Mouse (Mus musculus): ENCODE measurements around the gene Pgghg.
A peak's percentile ranks its signal among the peaks of the same experiment; 100 is the strongest.

The Pgghg gene

DNA sequence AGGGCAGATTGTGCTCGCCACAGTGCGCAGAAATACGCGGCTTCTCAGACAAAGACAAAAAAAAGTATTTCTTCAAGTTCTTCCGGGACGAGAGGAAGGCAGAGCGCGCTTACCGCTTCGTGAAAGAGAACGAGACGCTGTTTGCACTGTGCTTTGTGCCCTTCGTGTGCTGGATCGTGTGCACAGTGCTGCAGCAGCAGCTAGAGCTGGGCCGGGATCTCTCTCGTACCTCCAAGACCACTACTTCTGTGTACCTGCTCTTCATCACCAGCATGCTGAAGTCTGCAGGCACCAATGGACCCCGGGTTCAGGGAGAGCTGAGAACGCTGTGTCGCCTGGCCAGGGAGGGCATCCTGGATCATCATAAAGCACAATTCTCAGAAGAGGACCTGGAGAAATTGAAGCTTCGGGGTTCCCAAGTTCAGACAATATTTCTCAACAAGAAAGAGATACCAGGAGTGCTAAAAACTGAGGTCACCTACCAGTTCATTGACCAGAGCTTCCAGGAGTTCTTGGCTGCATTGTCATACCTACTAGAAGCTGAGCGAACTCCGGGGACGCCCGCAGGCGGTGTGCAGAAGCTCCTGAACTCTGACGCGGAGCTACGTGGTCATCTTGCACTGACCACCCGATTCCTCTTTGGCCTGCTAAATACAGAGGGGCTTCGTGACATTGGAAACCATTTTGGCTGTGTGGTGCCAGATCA, 18.0 kb upstream of the Pgghg start:
- DNase-seq, result no peak

DNA sequence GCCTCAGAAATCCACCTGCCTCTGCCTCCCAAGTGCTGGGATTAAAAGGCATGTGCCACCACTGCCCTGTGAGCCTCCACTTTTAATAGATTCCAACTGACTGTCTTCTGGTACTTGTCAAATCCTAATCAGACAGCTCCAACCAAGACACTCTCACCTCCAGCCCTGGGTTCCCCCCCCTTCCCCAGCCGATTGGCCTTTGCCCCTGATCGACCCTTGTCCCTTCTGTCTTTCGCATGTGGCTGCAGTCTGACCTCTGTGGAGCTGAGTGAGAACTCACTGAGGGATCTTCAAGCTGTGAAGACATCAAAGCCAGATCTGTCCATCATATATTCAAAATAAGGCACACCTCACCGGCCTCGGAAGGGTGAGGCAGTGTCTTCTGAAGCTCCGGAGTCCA, 14.0 kb upstream of the Pgghg start:
- no peak for DNase-seq

DNA sequence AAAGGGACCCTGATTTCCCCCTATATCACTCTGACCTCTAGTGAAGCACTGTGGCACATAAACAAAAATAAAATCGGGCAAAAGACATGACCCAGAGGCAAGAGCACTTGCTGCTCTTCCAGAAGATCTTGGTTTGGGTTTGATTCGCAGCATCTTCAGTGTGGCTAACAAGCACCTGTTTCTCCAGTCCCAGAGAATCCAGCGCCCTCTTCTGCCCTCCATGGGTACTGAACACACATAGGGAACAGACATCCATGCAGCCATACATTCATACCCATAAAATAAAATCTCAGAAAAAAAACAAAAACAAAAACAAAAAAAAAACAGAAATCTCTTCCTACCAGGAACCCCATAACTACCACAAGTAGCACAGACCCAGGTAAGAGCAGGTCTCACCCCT, 2.8 kb upstream of the Pgghg start:
- no peak for DNase-seq

DNA sequence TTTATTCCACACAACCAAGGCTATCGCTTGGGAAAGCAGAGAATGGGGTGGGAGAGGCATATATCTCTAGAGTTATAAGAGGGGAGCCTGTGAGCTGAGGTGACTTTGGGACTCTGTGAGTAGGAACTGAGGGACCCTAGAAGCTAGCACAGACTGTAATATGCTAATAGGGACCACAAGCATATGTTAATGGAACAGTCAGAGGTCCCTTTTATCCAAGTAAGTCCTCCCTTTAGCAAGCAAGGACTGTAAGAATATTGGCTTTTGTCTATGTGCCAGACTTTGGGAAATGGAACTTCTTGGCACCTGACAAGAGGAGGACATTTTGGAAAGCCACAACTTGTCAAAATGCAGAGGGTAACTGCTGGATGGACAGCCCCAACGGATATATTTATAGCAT, 2.3 kb upstream of the Pgghg start:
- DNase-seq, result no peak

DNA sequence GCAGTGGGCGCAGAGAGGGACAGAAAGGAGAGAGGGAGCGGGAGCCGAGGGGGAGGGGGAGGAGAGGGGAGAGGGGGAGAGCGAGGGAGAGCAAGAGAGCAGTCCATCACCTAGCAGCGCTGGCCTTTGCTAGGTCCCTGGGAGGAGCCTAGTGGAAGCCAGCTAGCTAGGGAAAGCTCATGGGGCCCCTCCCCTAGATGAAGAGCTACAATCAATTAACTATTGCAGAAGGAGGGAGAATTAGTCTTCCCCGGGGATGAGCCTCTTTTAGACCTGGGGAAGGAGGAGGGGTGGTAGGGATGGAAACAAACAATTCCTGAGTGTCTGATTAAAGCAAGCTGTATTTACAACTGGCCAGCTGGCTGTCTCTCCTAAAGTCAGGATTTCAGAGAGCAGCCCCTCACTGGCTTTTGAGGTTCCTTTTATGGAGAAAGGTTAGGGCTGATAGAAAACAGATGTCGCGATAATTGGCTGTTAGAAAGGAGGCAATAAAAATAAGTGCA, 1.5 kb upstream of the Pgghg start:
- DNase-seq, result no peak

DNA sequence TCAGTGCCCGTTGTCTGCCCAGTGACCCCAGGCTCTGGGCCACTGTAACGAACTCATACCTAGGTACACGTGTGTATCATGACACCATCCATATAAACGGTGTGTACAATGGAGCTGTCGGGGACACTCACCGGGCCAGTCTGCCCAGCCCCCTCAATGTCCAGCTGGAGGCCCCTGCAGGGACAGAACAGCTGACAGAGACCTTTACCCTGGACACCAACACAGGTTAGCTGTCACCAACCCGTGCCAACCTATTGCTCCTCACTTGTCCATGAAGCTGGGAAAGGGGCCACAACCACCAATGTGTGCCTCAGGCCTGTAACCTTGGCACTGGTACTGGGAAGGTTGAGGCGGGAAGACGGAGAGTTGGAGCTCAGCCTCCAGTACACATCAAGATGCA, 1.1 kb downstream of the Pgghg start:
- no peak for DNase-seq

DNA sequence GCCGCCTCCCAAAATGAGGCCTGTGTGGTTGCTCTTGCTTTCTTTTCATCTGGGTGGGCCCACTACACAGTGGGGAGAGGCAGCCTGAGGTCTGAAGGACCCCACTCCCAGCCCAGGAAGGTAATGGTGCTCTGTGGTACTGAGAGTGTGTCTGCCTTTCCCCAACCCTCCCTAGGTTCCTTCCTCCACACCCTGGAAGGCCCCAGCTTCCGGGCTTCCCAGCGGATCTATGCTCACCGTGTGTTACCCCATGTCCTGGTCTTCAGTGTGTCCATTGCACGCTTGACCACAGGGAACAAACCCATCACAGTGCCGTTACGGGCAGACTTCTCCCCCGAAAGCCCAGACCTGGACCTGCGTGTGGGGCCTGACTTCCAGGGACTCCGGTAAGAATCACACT, 1.6 kb downstream of the Pgghg start:
- no peak for DNase-seq

DNA sequence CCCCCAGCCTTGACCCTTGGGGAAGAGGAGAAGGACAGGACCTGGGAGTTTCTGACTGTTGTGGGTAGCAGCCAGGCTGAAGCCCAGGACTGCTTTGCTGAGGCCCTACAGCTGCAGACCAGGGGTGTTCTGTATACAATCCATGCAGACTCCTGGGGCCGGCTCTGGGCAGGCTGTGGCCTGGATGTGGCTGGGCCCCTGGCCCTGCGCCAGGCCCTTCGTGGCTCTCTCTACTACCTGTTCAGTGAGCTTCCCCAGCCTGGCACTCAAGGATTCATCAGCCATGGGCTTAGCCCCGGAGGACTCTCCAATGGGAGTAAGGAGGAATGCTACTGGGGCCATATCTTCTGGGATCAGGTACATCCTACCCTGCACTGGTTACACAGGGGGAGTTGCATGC, 2.2 kb downstream of the Pgghg start:
- no peak for DNase-seq

DNA sequence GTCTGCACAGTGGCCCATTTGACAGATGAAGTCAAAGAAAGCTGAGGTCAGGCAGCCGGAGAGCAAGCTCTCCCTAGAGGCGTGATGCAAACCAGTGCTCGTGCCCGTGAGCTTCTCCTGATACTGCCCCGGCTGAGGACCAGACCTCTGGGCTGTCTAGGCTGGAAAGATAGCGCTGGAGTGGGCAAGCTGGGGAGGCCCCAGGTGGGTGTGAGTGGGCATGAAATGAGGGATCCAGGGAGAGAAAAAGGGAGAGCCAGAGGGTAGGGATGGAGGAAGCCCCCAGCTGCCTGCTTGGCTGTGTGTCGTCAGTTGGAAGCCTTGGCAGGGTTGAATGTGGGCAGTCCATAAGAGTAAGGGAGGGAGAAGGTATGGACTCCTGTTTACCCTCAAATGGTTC, 3.0 kb downstream of the Pgghg start:
- DNase-seq, result no peak

DNA sequence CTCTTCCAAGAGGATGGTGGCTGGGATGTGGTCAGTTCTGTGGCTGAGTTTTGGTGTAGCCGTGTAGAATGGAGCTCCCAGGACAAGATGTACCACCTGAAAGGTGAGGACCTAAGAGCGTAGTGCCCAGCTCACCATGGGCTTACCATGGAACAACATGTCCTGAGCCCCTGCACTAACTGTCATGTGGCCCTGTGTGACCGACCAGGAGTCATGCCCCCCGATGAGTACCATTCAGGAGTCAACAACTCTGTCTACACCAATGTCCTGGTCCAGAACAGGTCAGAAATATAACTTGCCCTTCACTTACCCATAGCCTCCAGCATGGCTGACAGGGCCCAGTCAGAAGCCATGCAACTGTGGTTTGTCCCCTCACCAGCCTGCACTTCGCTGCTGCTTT, 4.1 kb downstream of the Pgghg start:
- DNase-seq, result no peak

DNA sequence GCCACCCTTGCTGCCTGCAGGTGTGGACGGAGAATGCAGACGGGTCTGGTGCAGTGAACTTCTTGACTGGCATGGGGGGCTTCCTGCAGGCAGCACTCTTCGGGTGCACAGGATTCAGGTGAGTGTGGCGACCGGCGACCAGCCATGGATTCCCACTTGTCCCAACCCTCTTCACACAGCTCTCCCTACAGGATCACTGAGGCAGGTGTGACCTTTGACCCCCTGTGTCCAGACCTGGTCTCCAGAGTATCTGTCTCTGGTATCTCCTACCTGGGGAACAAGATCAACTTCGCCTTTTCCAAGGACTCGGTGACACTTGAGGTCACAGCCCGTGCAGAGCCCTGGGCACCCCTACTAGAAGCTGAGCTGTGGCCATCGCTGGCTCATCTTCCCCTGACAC, 5.1 kb downstream of the Pgghg start:
- no peak for DNase-seq

DNA sequence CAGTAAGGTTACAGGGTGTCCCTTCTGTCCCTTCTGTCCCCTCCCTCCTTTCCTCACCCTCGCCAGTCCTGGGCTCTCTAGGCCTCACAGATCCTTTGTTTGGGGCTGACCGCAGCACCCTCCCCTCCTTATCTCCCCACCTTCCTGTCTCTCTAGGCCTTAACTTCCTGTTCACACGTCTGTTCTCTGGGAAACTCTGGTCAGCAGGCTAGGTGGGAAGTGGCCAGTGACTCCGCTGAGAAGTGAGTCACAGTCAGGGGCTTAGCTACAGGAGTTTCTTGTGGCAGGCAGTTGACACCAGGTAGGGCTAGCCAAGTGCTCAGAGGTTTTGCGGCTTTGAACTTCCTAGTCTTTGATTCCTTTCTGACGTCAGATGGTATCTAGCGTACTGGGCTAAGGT, 5.8 kb downstream of the Pgghg start:
- DNase-seq, result no peak

DNA sequence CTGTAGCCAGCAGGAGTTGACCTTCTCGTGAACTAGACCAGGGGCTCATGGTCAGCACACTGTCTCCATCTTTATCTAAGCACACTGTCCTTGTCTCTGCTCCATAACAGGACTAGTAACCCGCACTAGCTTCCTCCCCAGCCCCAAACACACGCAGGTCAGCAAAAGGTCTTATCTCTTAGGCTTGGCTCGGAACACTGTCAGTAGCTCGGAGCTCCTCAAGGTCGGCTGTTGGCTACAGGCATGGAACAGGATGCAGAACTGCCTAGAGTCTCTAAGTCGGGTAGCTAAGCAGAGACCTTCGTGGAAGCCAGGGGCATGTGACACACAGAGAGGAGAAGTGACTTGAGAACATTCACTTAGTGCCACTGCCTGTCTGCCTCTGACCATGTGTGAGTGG, 7.0 kb downstream of the Pgghg start:
- DNase-seq, result no peak

DNA sequence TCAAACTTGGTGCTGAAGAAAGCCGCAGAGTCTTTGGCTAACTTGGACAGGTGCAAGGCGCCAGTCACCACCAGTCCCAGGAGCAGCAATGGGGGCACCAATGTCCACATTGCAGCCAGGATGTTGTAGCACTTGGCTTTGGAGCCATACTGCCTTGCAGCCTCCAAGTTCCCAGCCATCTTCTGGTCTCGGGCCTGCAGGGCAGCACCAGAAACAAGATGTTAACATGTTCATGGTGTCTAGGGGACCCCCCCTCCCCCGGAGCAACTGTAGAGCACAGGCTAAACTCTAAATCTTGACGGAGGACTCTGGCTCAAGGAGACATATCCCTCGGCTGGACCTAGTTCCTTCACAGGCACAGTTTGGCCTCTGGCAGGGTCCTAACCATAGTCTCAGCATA, 8.1 kb downstream of the Pgghg start:
- no peak for DNase-seq

DNA sequence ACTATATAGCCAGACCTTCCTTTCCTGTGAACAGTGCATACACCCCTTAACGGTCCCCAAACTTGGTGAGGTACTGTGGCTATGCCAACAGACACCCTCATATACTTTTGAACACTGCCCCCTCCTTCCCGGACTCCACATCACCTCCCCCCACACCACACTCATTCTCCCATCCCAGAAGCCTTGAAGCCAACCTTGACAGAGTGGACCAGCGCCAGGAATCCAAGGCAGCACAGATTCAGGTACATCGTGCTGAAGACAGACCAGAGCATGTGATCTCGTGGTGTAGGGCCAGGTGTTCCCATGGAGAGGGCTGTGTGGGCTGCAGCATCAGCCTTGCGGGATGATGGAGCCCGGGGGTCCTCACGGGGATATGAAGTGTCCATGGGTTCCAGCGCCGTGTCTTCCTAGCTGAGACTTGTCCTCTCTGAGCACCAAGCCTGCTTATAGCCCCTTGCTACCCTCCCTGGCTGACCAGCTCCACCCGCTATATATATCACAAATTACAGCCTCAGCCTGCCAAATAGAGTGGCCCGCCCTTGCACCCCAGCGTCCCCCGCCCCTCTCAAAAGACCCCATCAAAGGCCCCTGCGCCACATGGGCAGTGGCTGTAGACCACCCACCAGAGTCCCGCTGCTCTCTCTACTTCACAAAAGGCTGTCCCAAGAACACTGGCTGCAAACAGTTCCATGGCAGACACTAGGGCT, 8.8 kb downstream of the Pgghg start, which contains the start of gene Ifitm5:
TSS of gene Ifitm5 (minus strand) at position 468 of the 707 bp plus-strand sequence.
- DNase-seq, result no peak

DNA sequence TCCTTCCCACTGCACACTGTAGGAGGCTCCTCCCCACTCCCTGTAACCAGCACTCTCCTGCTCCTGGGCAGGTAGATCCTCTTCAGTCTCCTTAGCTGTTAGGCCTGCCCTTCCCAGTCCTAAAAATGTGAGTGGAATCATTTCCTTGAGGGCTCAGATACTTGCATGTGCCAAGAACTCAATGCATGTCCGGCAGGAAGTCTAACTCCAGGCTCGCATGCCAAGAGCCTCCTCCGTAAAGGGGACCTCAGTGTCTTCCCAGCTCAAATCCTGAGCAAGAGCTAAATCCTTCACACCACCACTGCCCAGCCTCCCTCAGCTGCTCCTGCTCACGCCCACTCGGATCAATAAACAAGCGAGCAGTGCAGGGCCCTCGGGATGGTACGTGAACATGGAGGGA, 9.9 kb downstream of the Pgghg start:
- peak; percentile 60 for DNase-seq

DNA sequence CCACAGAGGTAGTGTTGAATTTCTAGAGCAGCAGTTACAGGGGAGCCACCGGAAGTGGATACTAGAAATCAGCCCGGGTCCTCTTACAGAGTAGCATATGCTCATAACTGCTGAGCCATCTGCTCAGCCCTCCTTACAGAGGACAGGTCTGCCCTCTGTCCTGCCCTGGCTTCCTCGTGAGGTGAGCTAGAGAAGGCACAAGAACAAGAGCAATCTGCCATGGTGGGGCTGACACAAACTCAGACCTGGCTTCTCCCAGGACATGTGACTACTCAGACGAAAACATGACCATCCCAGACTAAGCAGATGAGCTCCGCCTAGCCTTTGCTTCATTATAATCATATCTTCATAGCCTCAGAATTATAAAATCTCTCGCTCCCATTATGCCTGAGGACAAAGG, 10.6 kb downstream of the Pgghg start:
- DNase-seq, result no peak

DNA sequence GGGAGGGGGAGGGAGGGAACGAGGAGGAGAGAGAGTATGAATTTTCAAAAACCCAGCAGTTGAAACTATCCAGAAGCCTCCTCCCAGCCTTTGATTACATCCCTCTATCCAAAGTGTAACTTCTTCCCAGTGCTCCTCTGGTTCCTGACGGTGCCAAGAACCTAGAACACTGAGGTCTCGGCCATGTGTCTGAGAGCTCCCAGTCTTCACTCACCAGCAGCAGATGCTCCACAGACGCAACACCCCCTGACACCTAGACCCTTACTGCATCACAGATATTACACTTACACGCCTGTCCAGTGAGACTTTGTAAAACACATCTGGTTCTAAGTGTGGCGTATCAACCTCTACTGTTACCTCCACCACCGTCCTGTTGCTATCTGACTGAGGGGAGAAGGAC, 11.2 kb downstream of the Pgghg start:
- DNase-seq, result no peak

DNA sequence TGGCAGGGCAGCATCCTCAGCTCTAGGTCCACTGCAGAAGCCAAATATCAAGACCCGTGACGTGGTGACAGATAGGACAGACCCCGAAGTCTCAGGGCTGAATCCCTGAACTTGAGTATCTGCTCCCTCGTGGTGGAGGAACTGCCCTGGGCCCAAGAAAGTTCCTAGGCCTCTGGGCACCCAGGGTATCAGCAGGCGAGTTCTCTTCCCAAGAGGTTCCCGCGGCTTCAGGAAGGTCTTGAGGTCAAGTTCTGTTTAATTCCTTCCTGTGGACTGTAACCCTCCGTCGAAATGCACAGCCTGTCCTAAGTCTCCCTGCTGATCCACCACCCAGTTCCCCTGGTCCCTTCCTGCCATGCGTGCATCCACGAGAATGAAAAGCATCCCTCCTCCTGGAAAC, 11.9 kb downstream of the Pgghg start:
- DNase-seq, result no peak

DNA sequence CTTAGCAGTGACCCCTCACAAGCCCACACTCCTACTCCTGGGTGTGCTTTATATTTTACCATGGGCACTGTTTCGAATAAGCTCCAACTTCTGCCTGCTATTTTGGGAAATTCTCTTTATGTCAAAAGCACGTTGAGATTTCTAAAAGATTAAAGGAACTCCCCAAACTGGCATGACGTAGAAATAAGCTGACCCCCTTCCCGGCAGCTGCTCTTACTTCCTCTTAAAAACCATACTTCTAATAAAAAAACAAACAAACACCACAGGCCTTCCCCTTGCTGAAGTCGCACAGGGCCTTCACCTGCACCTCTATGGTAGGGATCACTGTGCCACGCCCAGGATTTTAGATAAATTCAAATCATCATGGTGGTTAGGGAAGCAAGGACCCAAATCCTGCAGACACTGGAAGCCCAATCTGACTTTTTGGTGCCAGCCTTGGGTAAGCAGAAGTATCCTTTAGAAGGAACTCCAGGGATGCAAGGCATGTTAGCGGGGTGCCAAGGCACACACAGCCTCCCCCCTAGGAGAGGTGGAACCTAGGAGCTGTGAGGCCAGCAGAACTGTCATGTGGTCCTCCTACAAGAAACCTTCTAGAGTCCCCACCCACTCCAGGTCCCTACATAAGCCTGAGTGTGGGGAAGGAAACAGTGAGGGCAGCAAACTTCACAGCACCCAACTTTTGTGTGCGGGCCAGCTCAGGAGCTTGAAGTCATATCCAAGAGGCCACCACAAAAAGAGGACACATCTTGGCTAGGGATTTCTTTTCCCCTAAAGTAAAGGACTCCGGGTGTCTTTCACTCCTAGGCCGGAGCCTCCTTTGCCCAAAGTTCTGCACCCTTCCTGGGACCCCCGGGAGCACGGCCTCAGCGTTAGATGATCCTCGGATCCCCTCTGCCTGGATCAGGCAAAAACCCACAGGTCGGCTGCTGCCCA, 12.9 kb downstream of the Pgghg start:
- no peak for DNase-seq

DNA sequence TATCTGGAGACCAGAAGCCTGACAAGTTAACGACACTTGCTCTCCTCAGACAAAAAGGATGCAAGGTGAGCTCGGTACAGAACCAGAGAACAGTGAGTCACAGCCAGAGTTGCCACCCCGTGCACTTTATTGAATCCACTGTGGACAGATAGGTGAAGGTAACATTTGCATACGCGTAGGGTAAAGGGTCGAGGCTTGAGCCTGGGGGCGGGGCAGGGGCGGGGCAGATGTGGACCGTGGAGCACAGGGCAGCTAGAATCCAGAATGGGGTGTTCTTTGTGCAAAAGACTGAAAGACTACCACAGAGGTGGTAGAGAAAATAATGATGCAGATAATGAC, 13.5 kb downstream of the Pgghg start:
- no peak for DNase-seq

DNA sequence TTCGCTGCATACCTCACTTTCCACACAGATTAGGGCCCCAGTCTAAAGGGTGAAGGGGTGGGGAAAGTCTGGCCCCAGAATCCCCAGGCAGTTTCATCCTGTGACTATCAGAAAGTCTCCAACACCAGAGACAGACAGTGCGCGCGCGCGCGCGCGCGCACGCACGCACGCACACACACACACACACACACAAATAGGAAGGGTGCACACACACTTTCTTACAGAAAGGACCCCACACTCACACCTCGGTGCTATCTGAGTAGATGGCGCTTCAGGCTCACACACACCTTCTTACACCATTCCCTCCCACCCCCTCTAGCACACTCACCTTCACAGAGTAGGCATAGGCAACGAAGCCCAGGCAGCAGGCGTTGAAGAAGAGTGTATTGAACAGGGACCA, 14.2 kb downstream of the Pgghg start:
- DNase-seq, result no peak

DNA sequence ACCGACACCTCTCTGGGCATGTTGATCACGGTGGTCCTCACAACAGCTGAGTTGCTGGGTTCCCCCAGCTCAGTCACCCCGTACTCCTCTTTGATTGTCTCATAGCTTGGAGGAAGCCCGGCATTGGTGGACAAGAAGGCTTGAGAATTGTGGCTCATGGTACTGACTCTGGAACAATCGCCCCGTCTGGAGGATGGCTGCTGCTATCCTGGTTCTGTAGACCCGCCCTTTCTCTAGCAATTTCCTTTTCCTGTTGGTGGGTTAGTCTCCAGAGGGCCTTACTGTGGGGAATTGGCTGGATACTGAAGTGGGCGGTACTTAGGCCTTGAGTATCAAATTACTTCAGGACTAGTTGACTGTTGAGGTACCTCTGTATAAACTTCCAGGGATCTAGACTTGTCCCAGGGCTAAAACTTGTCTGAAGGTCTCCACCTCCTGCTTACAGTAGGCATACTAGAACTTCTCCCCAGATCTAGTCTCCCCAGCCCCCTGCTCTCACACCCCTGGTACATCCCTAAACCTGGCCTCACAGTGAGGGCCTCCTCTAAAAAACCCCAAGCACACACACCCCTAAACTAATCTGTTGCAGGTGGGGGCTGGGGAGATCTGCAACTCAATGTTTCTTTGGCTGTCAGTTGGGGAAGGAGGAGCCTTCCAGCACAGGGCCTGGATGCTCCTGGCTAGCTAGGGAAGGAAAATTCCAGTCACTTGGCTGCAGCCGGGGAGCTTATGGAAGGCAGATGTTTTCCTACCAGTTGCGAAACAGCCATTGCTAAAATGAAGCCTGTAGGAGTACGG, 14.8 kb downstream of the Pgghg start, which contains the start of the genes Gm45717 and Ifitm2:
TSS of gene Gm45717 (minus strand) at position 180 of the 798 bp plus-strand sequence.
TSS of gene Ifitm2 (minus strand) at position 230 of the 798 bp plus-strand sequence.
- peak; percentile 92 for DNase-seq

Measured in kidney, adult 11 months (tissue).